Mouse (Mus musculus) brain, embryonic 14.5 days (tissue): Measurements from ENCODE around the gene Gramd1a.
A peak's percentile ranks its signal among the peaks of the same experiment; 100 is the strongest.

Source experiments
- CTCF ChIP-seq: fragments of 200-500 bp; IDR thresholded peaks from 2 replicates; pipeline ENCODE4 v1.5.1; 2012; ENCODE audit warnings: inconsistent platforms, mild to moderate bottlenecking, moderate library complexity, borderline replicate concordance; ENCODE audit not compliant: insufficient read depth, insufficient read length; ENCODE audit errors: extremely low read depth
- POLR2A ChIP-seq: fragments of 200-500 bp; IDR thresholded peaks from 2 replicates; pipeline ENCODE4 v1.6.1; 2012; ENCODE audit warnings: mild to moderate bottlenecking, inconsistent platforms, borderline replicate concordance; ENCODE audit not compliant: poor library complexity, insufficient read depth, insufficient read length, severe bottlenecking; ENCODE audit errors: extremely low read depth

GRCm38 (mm10) chr7:31176886-31177763, 21.4 kb upstream of the Gramd1a start:
- peak; percentile 94 for TF ChIP-seq CTCF
- TF ChIP-seq POLR2A, result no peak
